Mouse (Mus musculus): Measurements from ENCODE around the gene Polr2a. TPM values are rescaled to one million over a fixed set of nuclear protein-coding genes. Genes with fewer than 3 reads are reported as not detected.

Polr2a gene
- polyA plus RNA-seq, 1 experiment from 2014 or later: 23.7 TPM

DNA sequence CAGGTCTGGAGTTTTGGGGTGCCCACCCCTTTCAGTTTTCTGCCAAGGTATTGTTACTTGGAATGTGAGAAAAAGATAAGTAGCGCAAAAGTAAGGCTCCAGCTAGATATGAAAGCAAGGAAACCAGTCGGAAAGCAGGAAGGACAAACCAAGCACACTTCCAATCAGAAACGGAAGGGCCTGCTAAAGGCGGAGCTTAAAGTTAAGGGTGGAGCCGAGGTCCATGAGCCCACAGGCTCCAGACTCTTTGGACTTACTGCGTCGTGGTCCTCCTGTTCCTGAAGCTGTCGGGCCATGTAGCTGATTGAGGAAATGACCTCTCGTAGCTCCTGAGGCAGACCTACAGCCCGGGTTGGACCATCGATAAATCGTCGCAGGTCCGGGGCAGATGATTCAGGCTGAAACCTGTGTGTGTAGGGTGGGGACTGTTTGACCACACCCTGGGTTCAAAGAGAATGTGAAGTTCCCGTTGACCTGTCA is 26.4 kb upstream of the Polr2a start:
- peak overlapping the region; percentile 53 for H3K4me2 ChIP-seq
- H3K4me1 ChIP-seq (replicated peaks): peaks cover 5% of the 10 kb centered on the region; the same call in 1 of the 2 replicates
- 0 out of 2 replicates have a peak, but pooled peaks cover 3% of the 10 kb centered on the region for H3K27me3 ChIP-seq (replicated peaks)
- peak overlapping the region; percentile 15 for H3K4me3 ChIP-seq
- no peaks in the 10 kb centered on the region for H3K36me3 ChIP-seq
- H3K27ac ChIP-seq (ENCODE audit: poor library complexity, severe bottlenecking): no peak overlapping the region
- no peaks in the 10 kb centered on the region for H3K9me3 ChIP-seq (replicated peaks)
- ATAC-seq (ENCODE audit: insufficient number of reproducible peaks, low FRiP score): peak; percentile 66; the same call in 1 of the 2 replicates
- H3K9ac ChIP-seq: no peak overlapping the region
- WGBS: 18% methylated on average over 15 of the region's 15 CpGs

- ATAC-seq (ENCODE audit: insufficient number of reproducible peaks, low FRiP score): no peak
- Histone ChIP-seq H3K9ac (no peak overlapping the region), H3K4me3 (no peak overlapping the region), H3K4me1 (replicated peaks) (peaks cover 13% of the 10 kb centered on the region), H3K27ac (ENCODE audit: poor library complexity, severe bottlenecking) (no peak overlapping the region), H3K36me3 (peaks cover 18% of the 10 kb centered on the region), H3K4me2 (no peak overlapping the region), H3K27me3 (replicated peaks) (0 out of 2 replicates have a peak, but pooled peaks cover 10% of the 10 kb centered on the region), H3K9me3 (replicated peaks) (no peaks in the 10 kb centered on the region)
- WGBS: 31% methylated on average over 4 of the region's 4 CpGs
Measured at GRCm38 (mm10) chr11:69781828-69782227, 23.4 kb upstream of the Polr2a start.

- Histone ChIP-seq H3K9ac (no peak overlapping the region), H3K4me2 (peak overlapping the region; percentile 4; the same call in 1 of the 2 replicates), H3K9me3 (replicated peaks) (no peaks in the 10 kb centered on the region), H3K36me3 (peaks cover 34% of the 10 kb centered on the region), H3K4me3 (no peak overlapping the region), H3K27ac (ENCODE audit: poor library complexity, severe bottlenecking) (no peak overlapping the region), H3K27me3 (replicated peaks) (peaks cover 21% of the 10 kb centered on the region), H3K4me1 (replicated peaks) (peaks cover 21% of the 10 kb centered on the region)
- WGBS: 36% methylated on average over 7 of the region's 7 CpGs
- no peak; the same call in 1 of the 2 replicates for ATAC-seq (ENCODE audit: insufficient number of reproducible peaks, low FRiP score)
Measured at GRCm38 (mm10) chr11:69778985-69779384, 20.5 kb upstream of the Polr2a start.

- H3K4me3 ChIP-seq: no peak overlapping the region
- no peak overlapping the region for H3K9ac ChIP-seq
- no peak overlapping the region for H3K4me2 ChIP-seq
- peaks cover 21% of the 10 kb centered on the region for H3K27me3 ChIP-seq (replicated peaks)
- H3K36me3 ChIP-seq: peaks cover 34% of the 10 kb centered on the region
- H3K27ac ChIP-seq (ENCODE audit: poor library complexity, severe bottlenecking): no peak overlapping the region
- H3K9me3 ChIP-seq (replicated peaks): no peaks in the 10 kb centered on the region
- H3K4me1 ChIP-seq (replicated peaks): peaks cover 21% of the 10 kb centered on the region
- WGBS: 66% methylated on average over 23 of the region's 23 CpGs
- ATAC-seq (ENCODE audit: insufficient number of reproducible peaks, low FRiP score): no peak; the same call in 1 of the 2 replicates
Measured at GRCm38 (mm10) chr11:69778258-69778982, 20.0 kb upstream of the Polr2a start.

GRCm38 (mm10) chr11:69777504-69778257 is 19.2 kb upstream of the Polr2a start:
- peaks cover 34% of the 10 kb centered on the region for H3K36me3 ChIP-seq
- no peak overlapping the region for H3K9ac ChIP-seq
- H3K4me2 ChIP-seq: no peak overlapping the region
- 53% methylated on average over 26 of the region's 26 CpGs for WGBS
- H3K4me3 ChIP-seq: no peak overlapping the region
- H3K27ac ChIP-seq (ENCODE audit: poor library complexity, severe bottlenecking): no peak overlapping the region
- H3K27me3 ChIP-seq (replicated peaks): peaks cover 21% of the 10 kb centered on the region
- ATAC-seq (ENCODE audit: insufficient number of reproducible peaks, low FRiP score): no peak; the same call in 1 of the 2 replicates
- no peaks in the 10 kb centered on the region for H3K9me3 ChIP-seq (replicated peaks)
- peaks cover 21% of the 10 kb centered on the region for H3K4me1 ChIP-seq (replicated peaks)

GRCm38 (mm10) chr11:69776488-69776887 is 18.1 kb upstream of the Polr2a start:
- Histone ChIP-seq H3K9me3 (replicated peaks) (no peaks in the 10 kb centered on the region), H3K36me3 (peaks cover 38% of the 10 kb centered on the region), H3K27me3 (replicated peaks) (peaks cover 21% of the 10 kb centered on the region), H3K9ac (no peak overlapping the region), H3K4me1 (replicated peaks) (peaks cover 21% of the 10 kb centered on the region), H3K27ac (ENCODE audit: poor library complexity, severe bottlenecking) (no peak overlapping the region), H3K4me3 (no peak overlapping the region), H3K4me2 (no peak overlapping the region)
- 78% methylated on average over 20 of the region's 20 CpGs for WGBS
- ATAC-seq (ENCODE audit: insufficient number of reproducible peaks, low FRiP score): no peak; the same call in 1 of the 2 replicates

DNA sequence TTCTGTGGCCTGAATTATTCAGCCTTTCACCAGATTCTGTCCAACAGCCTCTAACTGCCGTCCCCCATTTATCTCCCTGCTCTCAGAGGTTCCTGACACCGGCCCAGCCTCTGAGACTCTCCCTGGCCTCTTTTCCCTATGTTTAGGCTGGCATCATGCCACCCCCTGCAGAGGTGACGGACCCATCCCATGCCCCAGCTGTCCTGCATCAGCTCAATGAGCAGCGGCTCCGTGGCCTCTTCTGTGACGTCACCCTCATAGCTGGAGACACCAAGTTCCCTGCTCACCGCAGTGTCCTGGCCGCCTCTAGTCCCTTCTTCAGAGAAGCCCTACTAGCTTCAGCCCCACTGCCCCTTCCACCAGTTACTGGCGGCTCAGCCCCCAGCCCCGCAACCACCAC is 17.3 kb upstream of the Polr2a start:
- WGBS: 65% methylated on average over 10 of the region's 10 CpGs
- H3K4me3 ChIP-seq: no peak overlapping the region
- ATAC-seq (ENCODE audit: insufficient number of reproducible peaks, low FRiP score): no peak

GRCm38 (mm10) chr11:69774961-69775360 is 16.5 kb upstream of the Polr2a start:
- 0 out of 2 replicates have a peak overlapping the region, but pooled peaks have one; percentile 1 for H3K9ac ChIP-seq
- no peaks in the 10 kb centered on the region for H3K9me3 ChIP-seq (replicated peaks)
- H3K4me1 ChIP-seq (replicated peaks): peaks cover 21% of the 10 kb centered on the region
- peaks cover 40% of the 10 kb centered on the region for H3K36me3 ChIP-seq
- no peak for ATAC-seq (ENCODE audit: insufficient number of reproducible peaks, low FRiP score)
- peaks cover 18% of the 10 kb centered on the region for H3K27me3 ChIP-seq (replicated peaks)
- 49% methylated on average over 5 of the region's 5 CpGs for WGBS
- no peak overlapping the region for H3K27ac ChIP-seq (ENCODE audit: poor library complexity, severe bottlenecking)
- H3K4me2 ChIP-seq: no peak overlapping the region
- no peak overlapping the region for H3K4me3 ChIP-seq

More for the DNA sequence above, 17.3 kb upstream of the Polr2a start:
- H3K27me3 ChIP-seq (replicated peaks): peaks cover 21% of the 10 kb centered on the region
- no peaks in the 10 kb centered on the region for H3K9me3 ChIP-seq (replicated peaks)
- H3K36me3 ChIP-seq: peaks cover 40% of the 10 kb centered on the region
- H3K4me1 ChIP-seq (replicated peaks): peaks cover 21% of the 10 kb centered on the region
- no peak overlapping the region for H3K4me2 ChIP-seq
- no peak overlapping the region for H3K9ac ChIP-seq
- no peak overlapping the region for H3K27ac ChIP-seq (ENCODE audit: poor library complexity, severe bottlenecking)

- H3K27ac ChIP-seq (ENCODE audit: poor library complexity, severe bottlenecking): 0 out of 2 replicates have a peak overlapping the region, but pooled peaks have one; percentile 93
- H3K4me1 ChIP-seq (replicated peaks): peaks cover 36% of the 10 kb centered on the region
- peak overlapping the region; percentile 80 for H3K4me3 ChIP-seq
- no peaks in the 10 kb centered on the region for H3K27me3 ChIP-seq (replicated peaks)
- ATAC-seq (ENCODE audit: insufficient number of reproducible peaks, low FRiP score): 0 out of 2 replicates have a peak, but pooled peaks have one; percentile 37
- H3K9me3 ChIP-seq (replicated peaks): no peaks in the 10 kb centered on the region
- H3K4me2 ChIP-seq: peak overlapping the region; percentile 75
- H3K36me3 ChIP-seq: peaks cover 6% of the 10 kb centered on the region; the same call in 1 of the 2 replicates
- H3K9ac ChIP-seq: peak overlapping the region; percentile 96; the same call in 1 of the 2 replicates
- WGBS: 50% methylated on average over 4 of the region's 4 CpGs
Measured at GRCm38 (mm10) chr11:69767625-69767909, 9.1 kb upstream of the Polr2a start.

- WGBS: 46% methylated on average over 13 of the region's 13 CpGs
- peak overlapping the region; percentile 96 for H3K9ac ChIP-seq
- no peaks in the 10 kb centered on the region for H3K27me3 ChIP-seq (replicated peaks)
Measured at GRCm38 (mm10) chr11:69766872-69767624, 8.6 kb upstream of the Polr2a start.

More at GRCm38 (mm10) chr11:69766872-69767624, 8.6 kb upstream of the Polr2a start:
- no peak for ATAC-seq (ENCODE audit: insufficient number of reproducible peaks, low FRiP score)
- no peaks in the 10 kb centered on the region for H3K9me3 ChIP-seq (replicated peaks)
- H3K27ac ChIP-seq (ENCODE audit: poor library complexity, severe bottlenecking): peak overlapping the region; percentile 93
- peak overlapping the region; percentile 75 for H3K4me2 ChIP-seq
- H3K4me3 ChIP-seq: peak overlapping the region; percentile 80
- peaks cover 6% of the 10 kb centered on the region; the same call in 1 of the 2 replicates for H3K36me3 ChIP-seq
- peaks cover 36% of the 10 kb centered on the region for H3K4me1 ChIP-seq (replicated peaks)

Measured in heart, embryonic 12.5 days (tissue).